Mouse (Mus musculus) limb, embryonic 14.5 days (tissue): ENCODE data around the gene St6gal1. TPM values are rescaled to one million over a fixed set of nuclear protein-coding genes. Genes with fewer than 3 reads are reported as not detected.

Experiments
- ATAC-seq: fragments of 200-750 bp; cut with Nextera tagmentation; 2 replicates; pipeline ENCODE4 v1.8.0; 2017; ENCODE audit warnings: low read depth, moderate number of reproducible peaks, moderate TSS enrichment; ENCODE audit not compliant: low FRiP score
- DNase-seq: peaks from one replicate; pipeline ENCODE4 v3.0.0-alpha.2; 2015; ENCODE audit warnings: low spot score
- H3K27ac ChIP-seq: fragments of 300-500 bp; sonication (generic); replicated peaks from 2 replicates; pipeline ENCODE4 v1.5.1; 2014; ENCODE audit warnings: low read depth, mild to moderate bottlenecking, low read length, moderate library complexity, mixed read lengths
- H3K27me3 ChIP-seq: fragments of 300-500 bp; sonication (generic); 2 replicates; pipeline ENCODE4 v1.6.1; 2014; ENCODE audit warnings: low read length, mixed read lengths; ENCODE audit not compliant: control insufficient read depth, insufficient read depth
- H3K36me3 ChIP-seq: fragments of 300-500 bp; sonication (generic); 2 replicates; pipeline ENCODE4 v1.6.1; 2014; ENCODE audit warnings: mild to moderate bottlenecking, low read length, moderate library complexity, mixed read lengths; ENCODE audit not compliant: control insufficient read depth, insufficient read depth
- H3K4me1 ChIP-seq: fragments of 300-500 bp; sonication (generic); 2 replicates; pipeline ENCODE4 v1.6.1; 2014; ENCODE audit warnings: antibody characterized with exemption, low read length, mixed read lengths; ENCODE audit not compliant: control insufficient read depth, insufficient read depth
- H3K4me2 ChIP-seq: fragments of 300-500 bp; sonication (generic); replicated peaks from 2 replicates; pipeline ENCODE4 v1.6.1; 2014; ENCODE audit warnings: low read depth, mild to moderate bottlenecking, low read length, moderate library complexity; ENCODE audit not compliant: severe bottlenecking
- H3K4me3 ChIP-seq: fragments of 300-500 bp; sonication (generic); replicated peaks from 2 replicates; pipeline ENCODE4 v1.5.1; 2014; ENCODE audit warnings: low read length
- H3K9ac ChIP-seq: fragments of 300-500 bp; sonication (generic); 2 replicates; pipeline ENCODE4 v1.6.1; 2014; ENCODE audit warnings: mild to moderate bottlenecking, low read depth, low read length, moderate library complexity; ENCODE audit not compliant: severe bottlenecking
- H3K9me3 ChIP-seq: fragments of 300-500 bp; sonication (generic); 2 replicates; pipeline ENCODE4 v1.6.1; 2016; ENCODE audit warnings: low read length; ENCODE audit not compliant: control insufficient read depth
- POLR2A ChIP-seq: fragments of 200-500 bp; IDR thresholded peaks from 2 replicates; pipeline ENCODE4 v1.8.0; 2012; ENCODE audit warnings: inconsistent platforms, mild to moderate bottlenecking, moderate library complexity, borderline replicate concordance; ENCODE audit not compliant: insufficient read depth, insufficient read length; ENCODE audit errors: extremely low read depth
- WGBS: fragments of 180-500 bp; shearing (Covaris S2); extraction: QIAGEN DNeasy Blood & Tissue Kit; methylation state at CpG from one replicate; pipeline ENCODE4 v1.1.7; 2014; 5-methylcytosine and 5-hydroxymethylcytosine counted together
- polyA plus RNA-seq, 2 experiments: library from polyadenylated mRNA; depleted of rRNA in 1 of 2; stranded (reverse) in 1 of 2; unstranded in 1 of 2; fragments of >200 nt; fragmentation: Nextera tagmentation in 1 of 2; extraction: Ambion mirVana in 1 of 2; gene quantifications; 2 replicates each; pipeline versions ENCODE4 v1.2.1 to v1.2.3; 2012 to 2014

The St6gal1 gene
- polyA plus RNA-seq, 2 experiments, result 13.3 to 16.8 TPM

DNA sequence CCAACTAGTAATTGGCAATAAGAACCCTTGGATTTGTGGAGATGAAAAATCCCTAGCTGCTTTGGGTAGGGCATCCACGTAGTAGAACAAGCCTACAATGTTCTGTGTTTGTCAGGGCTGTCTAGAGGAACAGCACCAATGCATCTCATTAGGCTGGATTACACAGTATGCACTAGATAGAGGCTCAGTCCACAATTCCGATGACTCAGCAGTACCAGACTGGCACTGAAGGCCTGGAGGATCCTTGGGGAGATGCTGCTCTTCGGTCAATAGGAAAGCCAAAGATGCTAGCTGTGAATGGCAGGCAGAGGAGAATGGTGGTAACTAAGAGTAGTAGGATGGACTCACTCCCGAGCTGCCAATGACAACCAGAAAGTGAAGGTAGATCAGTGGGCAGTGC is 149.5 kb downstream of the St6gal1 start:
- no peak for ATAC-seq
- Histone ChIP-seq H3K4me1 (no peaks in the 10 kb centered on the region), H3K27me3 (no peaks in the 10 kb centered on the region), H3K9me3 (no peaks in the 10 kb centered on the region), H3K4me3 (no peak overlapping the region), H3K4me2 (no peak overlapping the region), H3K27ac (no peak overlapping the region), H3K36me3 (no peaks in the 10 kb centered on the region), H3K9ac (no peak overlapping the region)
- no peak for DNase-seq
- 90% methylated on average over 4 of the region's 4 CpGs for WGBS
- TF ChIP-seq POLR2A, result no peak

DNA sequence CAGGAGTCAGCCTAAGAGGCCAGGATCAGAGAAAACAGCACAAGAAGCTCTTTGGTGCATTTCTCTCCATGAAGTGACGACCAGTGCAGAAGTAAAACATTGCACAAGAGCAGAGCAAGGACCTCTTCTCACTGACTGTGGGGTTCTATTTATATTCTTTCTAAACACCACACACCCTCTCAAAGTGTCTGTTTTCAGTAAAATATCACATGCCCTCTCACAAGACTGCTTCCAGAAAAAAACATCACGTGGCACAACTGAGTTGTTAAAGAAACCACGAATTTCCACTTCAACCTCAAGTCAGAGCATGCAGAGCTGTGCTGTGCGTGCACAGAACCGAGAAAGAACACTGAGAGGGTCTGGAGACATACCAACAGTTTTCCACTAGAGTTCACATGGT is 150.4 kb downstream of the St6gal1 start:
- no peak for TF ChIP-seq POLR2A
- H3K4me1 ChIP-seq, result no peaks in the 10 kb centered on the region
- no peak overlapping the region for H3K4me3 ChIP-seq
- H3K9me3 ChIP-seq, result no peaks in the 10 kb centered on the region
- no peak overlapping the region for H3K27ac ChIP-seq
- no peaks in the 10 kb centered on the region for H3K36me3 ChIP-seq
- H3K9ac ChIP-seq, result no peak overlapping the region
- no peak overlapping the region for H3K4me2 ChIP-seq
- H3K27me3 ChIP-seq, result no peaks in the 10 kb centered on the region
- ATAC-seq (no peak), DNase-seq (no peak)
- 73% methylated on average over 5 of the region's 5 CpGs for WGBS

DNA sequence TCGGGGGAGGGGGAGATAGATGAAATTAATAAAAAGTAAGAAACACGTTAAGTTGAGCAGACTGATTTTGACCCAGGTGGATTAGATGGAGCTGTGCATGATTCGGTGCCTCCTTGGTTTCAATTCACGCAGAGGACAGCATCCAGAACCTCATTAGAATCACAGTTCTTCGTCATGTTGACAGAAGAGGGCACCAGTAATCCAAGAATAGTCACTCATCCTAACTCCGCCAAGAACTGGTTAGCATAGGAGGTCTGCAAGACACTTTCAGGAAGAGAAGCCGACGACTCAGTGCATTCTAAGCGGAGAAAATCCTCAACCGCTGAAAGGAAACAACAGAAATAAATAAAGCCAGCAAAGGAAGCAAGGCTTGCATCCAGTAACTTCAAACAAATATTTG is 151.6 kb downstream of the St6gal1 start:
- H3K27me3 ChIP-seq, result no peaks in the 10 kb centered on the region
- H3K27ac ChIP-seq, result no peak overlapping the region
- H3K36me3 ChIP-seq, result no peaks in the 10 kb centered on the region
- TF ChIP-seq POLR2A, result no peak
- no peak overlapping the region for H3K4me3 ChIP-seq
- H3K9ac ChIP-seq, result no peak overlapping the region
- no peaks in the 10 kb centered on the region for H3K4me1 ChIP-seq
- ATAC-seq, result no peak
- no peak overlapping the region for H3K4me2 ChIP-seq
- 64% methylated on average over 10 of the region's 10 CpGs for WGBS
- no peaks in the 10 kb centered on the region for H3K9me3 ChIP-seq
- no peak for DNase-seq

DNA sequence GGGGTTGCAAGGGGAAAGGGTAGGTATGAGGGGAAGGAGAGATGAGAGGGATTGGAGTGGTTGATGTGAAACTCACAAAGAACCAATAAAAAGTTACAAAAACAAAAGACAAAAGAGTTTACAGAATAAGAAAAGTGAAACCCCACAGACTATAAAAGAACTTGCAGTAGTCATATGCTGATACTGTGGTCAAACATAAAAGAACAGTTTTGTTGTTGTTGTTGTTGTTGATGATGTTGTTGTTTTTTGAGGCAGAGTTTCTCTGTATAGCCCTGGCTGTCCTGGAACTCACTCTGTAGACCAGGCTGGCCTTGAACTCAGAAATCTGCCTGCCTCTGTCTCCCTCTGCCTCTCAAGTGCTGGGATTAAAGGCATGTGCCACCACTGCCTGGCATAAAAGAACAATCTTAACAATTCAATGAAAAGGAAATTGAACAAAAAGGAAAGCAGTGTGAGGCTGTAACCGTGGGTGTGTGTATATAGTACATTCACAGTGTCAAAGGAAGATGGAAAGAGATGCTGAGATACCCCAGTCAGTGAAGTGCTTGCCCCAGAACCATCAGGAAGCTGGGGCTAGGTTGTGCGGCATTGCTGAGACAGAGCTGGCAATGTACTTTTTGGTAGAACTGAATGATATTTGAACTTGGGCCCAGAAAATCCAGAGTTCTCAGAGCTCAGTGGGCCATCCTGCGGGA is 155.1 kb downstream of the St6gal1 start:
- H3K4me3 ChIP-seq, result no peak overlapping the region
- no peaks in the 10 kb centered on the region for H3K4me1 ChIP-seq
- DNase-seq, result no peak
- no peak overlapping the region for H3K27ac ChIP-seq
- ATAC-seq, result no peak
- no peak overlapping the region for H3K9ac ChIP-seq
- TF ChIP-seq POLR2A, result no peak
- no peaks in the 10 kb centered on the region for H3K27me3 ChIP-seq
- H3K9me3 ChIP-seq, result no peaks in the 10 kb centered on the region
- 81% methylated on average over 3 of the region's 3 CpGs for WGBS
- no peaks in the 10 kb centered on the region for H3K36me3 ChIP-seq
- H3K4me2 ChIP-seq, result no peak overlapping the region

DNA sequence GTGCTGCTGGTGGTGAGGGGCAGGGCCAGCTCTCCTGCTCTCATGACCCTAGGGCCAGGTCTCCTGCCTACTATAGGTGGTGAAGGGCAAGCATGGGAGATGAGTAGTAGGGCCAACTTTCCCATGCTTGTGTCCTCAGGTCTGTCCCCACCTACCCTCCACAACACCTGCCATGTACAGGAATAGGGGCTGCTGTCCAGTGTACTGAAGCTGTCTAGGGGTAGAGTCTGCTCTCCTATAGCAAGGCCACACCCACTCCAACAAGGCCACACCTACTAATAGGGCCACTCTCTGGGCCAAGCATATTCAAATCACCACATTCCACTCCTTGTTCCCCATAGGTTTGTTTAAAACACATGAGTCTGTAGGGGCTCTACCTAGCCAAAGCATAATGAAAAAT is 159.8 kb downstream of the St6gal1 start:
- Histone ChIP-seq H3K9ac (no peak overlapping the region), H3K27me3 (no peaks in the 10 kb centered on the region), H3K36me3 (no peaks in the 10 kb centered on the region), H3K4me3 (no peak overlapping the region), H3K4me2 (no peak overlapping the region), H3K4me1 (no peaks in the 10 kb centered on the region), H3K9me3 (no peaks in the 10 kb centered on the region), H3K27ac (no peak overlapping the region)
- DNase-seq (no peak), ATAC-seq (no peak)
- no peak for TF ChIP-seq POLR2A

DNA sequence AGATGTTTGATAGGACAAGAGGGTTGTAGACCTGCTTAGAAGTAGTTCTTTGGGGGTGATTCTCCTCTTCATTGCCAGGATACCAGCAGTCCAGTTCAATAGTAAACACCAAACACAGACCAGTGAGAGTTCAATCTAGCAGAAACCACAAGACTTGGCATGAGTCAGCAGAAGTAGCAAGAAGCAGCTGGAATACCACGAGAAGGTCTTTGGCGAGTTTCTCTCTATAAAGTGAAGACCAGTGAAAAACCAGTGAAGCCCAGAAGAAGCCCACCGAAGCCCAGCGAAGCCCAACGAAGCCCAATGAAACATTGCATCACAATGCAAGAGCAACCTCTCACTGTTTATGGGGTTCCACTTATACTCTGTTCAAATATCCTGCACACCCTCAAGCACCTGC is 173.4 kb downstream of the St6gal1 start:
- Histone ChIP-seq H3K36me3 (no peaks in the 10 kb centered on the region), H3K4me2 (no peak overlapping the region), H3K9ac (no peak overlapping the region), H3K4me3 (no peak overlapping the region), H3K4me1 (no peaks in the 10 kb centered on the region), H3K9me3 (no peaks in the 10 kb centered on the region), H3K27me3 (no peaks in the 10 kb centered on the region), H3K27ac (no peak overlapping the region)
- DNase-seq, result no peak
- no peak for ATAC-seq
- no peak for TF ChIP-seq POLR2A
- 89% methylated on average over 5 of the region's 5 CpGs for WGBS
